Mouse (Mus musculus) midbrain, embryonic 15.5 days (tissue): ENCODE data around the gene Mprip. TPM values are rescaled to one million over a fixed set of nuclear protein-coding genes. Genes with fewer than 3 reads are reported as not detected.

ENCODE experiments used
- ATAC-seq: fragments of 200-750 bp; cut with Nextera tagmentation; replicated peaks from 2 replicates; pipeline ENCODE4 v1.8.0; 2017; ENCODE audit warnings: moderate TSS enrichment
- H3K27ac ChIP-seq: fragments of 300-500 bp; sonication (generic); 2 replicates; pipeline ENCODE4 v1.5.1; 2015; ENCODE audit warnings: mild to moderate bottlenecking, inconsistent platforms
- H3K27me3 ChIP-seq: fragments of 300-500 bp; sonication (generic); replicated peaks from 2 replicates; pipeline ENCODE4 v1.6.1; 2015; ENCODE audit warnings: inconsistent platforms
- H3K36me3 ChIP-seq: fragments of 300-500 bp; sonication (generic); replicated peaks from 2 replicates; pipeline ENCODE4 v1.6.1; 2015; ENCODE audit warnings: inconsistent platforms
- H3K4me1 ChIP-seq: fragments of 300-500 bp; sonication (generic); 2 replicates; pipeline ENCODE4 v1.6.1; 2015; ENCODE audit warnings: inconsistent platforms
- H3K4me2 ChIP-seq: fragments of 300-500 bp; sonication (generic); 2 replicates; pipeline ENCODE4 v1.6.1; 2015; ENCODE audit warnings: inconsistent platforms, mild to moderate bottlenecking, moderate library complexity
- H3K4me3 ChIP-seq: fragments of 300-500 bp; sonication (generic); 2 replicates; pipeline ENCODE4 v1.5.1; 2015; ENCODE audit warnings: mild to moderate bottlenecking, inconsistent platforms
- H3K9ac ChIP-seq: fragments of 300-500 bp; sonication (generic); 2 replicates; pipeline ENCODE4 v1.6.1; 2015; ENCODE audit warnings: mild to moderate bottlenecking, inconsistent platforms
- H3K9me3 ChIP-seq: fragments of 300-500 bp; sonication (generic); 2 replicates; pipeline ENCODE4 v1.6.1; 2016; ENCODE audit warnings: inconsistent platforms
- WGBS: fragments of 180-500 bp; shearing (Covaris S2); methylation state at CpG from one replicate; pipeline ENCODE4 v1.1.7; 2015; ENCODE audit warnings: mixed read lengths; 5-methylcytosine and 5-hydroxymethylcytosine counted together
- polyA plus RNA-seq: library from polyadenylated mRNA; unstranded; fragments of >200 nt; fragmentation: Nextera tagmentation; extraction: Ambion mirVana; gene quantifications from 2 replicates; pipeline ENCODE4 v1.2.1, GENCODE M21; 2015

Gene Mprip
- polyA plus RNA-seq, 1 experiment from 2014 or later, result 77.5 TPM

- H3K9me3 ChIP-seq, result no peaks in the 10 kb centered on the region
- no peak overlapping the region for H3K4me3 ChIP-seq
- H3K36me3 ChIP-seq, result peaks cover 63% of the 10 kb centered on the region
- ATAC-seq, result no peak
- H3K27me3 ChIP-seq, result no peaks in the 10 kb centered on the region
- no peak overlapping the region for H3K9ac ChIP-seq
- 94% methylated on average over 14 of the region's 14 CpGs for WGBS
- no peak overlapping the region for H3K27ac ChIP-seq
- peaks cover 6% of the 10 kb centered on the region for H3K4me1 ChIP-seq
- no peak overlapping the region for H3K4me2 ChIP-seq
Observed at GRCm38 (mm10) chr11:59803516-59803915, 142.4 kb downstream of the Mprip start.

- Histone ChIP-seq H3K27me3 (no peaks in the 10 kb centered on the region), H3K36me3 (peaks cover 52% of the 10 kb centered on the region), H3K4me1 (peaks cover 13% of the 10 kb centered on the region), H3K9ac (no peak overlapping the region), H3K27ac (no peak overlapping the region), H3K4me2 (no peak overlapping the region), H3K4me3 (no peak overlapping the region), H3K9me3 (no peaks in the 10 kb centered on the region)
- no peak for ATAC-seq
- WGBS, result 92% methylated on average over 22 of the region's 22 CpGs
Observed at GRCm38 (mm10) chr11:59804409-59805110, 143.5 kb downstream of the Mprip start.

DNA sequence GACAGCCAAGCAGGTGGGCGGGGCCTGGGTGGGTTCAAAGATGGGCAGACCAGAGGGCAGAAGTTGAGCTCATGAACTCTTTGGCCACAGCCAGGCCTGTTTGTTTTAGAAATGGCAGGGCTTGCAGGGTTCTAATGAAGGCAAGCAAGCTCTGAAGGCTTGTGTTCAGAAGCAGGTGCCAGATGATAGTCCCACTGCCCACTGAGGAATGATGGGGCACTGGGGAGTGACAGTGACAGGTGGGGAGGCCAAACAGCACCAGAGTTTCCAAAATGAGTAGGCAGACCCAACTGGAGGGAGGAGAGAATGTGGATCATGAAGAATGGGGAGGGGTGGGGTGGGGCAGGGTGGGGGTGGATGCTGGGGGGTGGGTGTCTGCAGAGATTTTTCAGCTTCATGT, 144.2 kb downstream of the Mprip start:
- no peak for ATAC-seq

DNA sequence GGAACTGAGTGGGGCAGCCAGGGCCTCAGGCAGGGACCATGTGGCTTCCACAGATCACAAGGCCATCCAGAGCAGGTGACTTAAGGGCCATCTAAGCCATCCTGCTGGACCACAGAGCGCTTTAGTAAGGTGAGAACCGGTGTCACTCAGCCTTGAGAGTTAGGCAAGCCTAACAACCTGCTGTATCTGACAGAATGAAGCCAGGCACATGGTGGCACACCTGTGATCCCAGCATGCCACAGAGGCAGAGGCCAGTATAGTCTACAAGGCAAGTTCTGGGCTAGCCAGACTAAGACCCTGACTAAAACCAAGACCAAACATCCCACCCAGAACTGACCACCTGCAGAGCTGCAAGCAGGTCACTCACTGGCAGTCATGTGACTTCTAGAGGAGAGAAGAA, 144.6 kb downstream of the Mprip start:
- Histone ChIP-seq H3K36me3 (peaks cover 42% of the 10 kb centered on the region), H3K4me2 (no peak overlapping the region), H3K9me3 (no peaks in the 10 kb centered on the region), H3K27me3 (no peaks in the 10 kb centered on the region), H3K4me3 (no peak overlapping the region), H3K4me1 (peaks cover 18% of the 10 kb centered on the region), H3K9ac (no peak overlapping the region), H3K27ac (no peak overlapping the region)
- 94% methylated on average over 2 of the region's 2 CpGs for WGBS
- no peak for ATAC-seq

More for the DNA sequence above, 144.2 kb downstream of the Mprip start:
- H3K4me2 ChIP-seq, result no peak overlapping the region
- H3K27ac ChIP-seq, result no peak overlapping the region
- H3K4me3 ChIP-seq, result no peak overlapping the region
- 93% methylated on average over 1 of the region's 1 CpGs for WGBS
- H3K9me3 ChIP-seq, result no peaks in the 10 kb centered on the region
- peaks cover 46% of the 10 kb centered on the region for H3K36me3 ChIP-seq
- no peak overlapping the region for H3K9ac ChIP-seq
- no peaks in the 10 kb centered on the region for H3K27me3 ChIP-seq
- H3K4me1 ChIP-seq, result peaks cover 14% of the 10 kb centered on the region

- H3K9me3 ChIP-seq, result no peaks in the 10 kb centered on the region
- H3K4me1 ChIP-seq, result peaks cover 21% of the 10 kb centered on the region
- no peak overlapping the region for H3K27ac ChIP-seq
- H3K36me3 ChIP-seq, result peaks cover 16% of the 10 kb centered on the region
- WGBS, result 67% methylated on average over 14 of the region's 14 CpGs
- no peaks in the 10 kb centered on the region for H3K27me3 ChIP-seq
- peak overlapping the region; percentile 80 for H3K4me2 ChIP-seq
- peak overlapping the region; percentile 89 for H3K4me3 ChIP-seq
- ATAC-seq, result no peak
- peak overlapping the region; percentile 90 for H3K9ac ChIP-seq
Observed at GRCm38 (mm10) chr11:59808170-59808960, 147.3 kb downstream of the Mprip start.

GRCm38 (mm10) chr11:59809071-59809669, 148.1 kb downstream of the Mprip start:
- ATAC-seq, result peak; percentile 7
- WGBS, result under 1% methylated on average over 15 of the region's 15 CpGs
- Histone ChIP-seq H3K4me2 (peak overlapping the region; percentile 80), H3K4me3 (peak overlapping the region; percentile 89), H3K36me3 (peaks cover 10% of the 10 kb centered on the region), H3K9me3 (no peaks in the 10 kb centered on the region), H3K27me3 (no peaks in the 10 kb centered on the region), H3K9ac (peak overlapping the region; percentile 90), H3K4me1 (peaks cover 21% of the 10 kb centered on the region), H3K27ac (peak overlapping the region; percentile 99)

GRCm38 (mm10) chr11:59809670-59810474, 148.8 kb downstream of the Mprip start, which contains the start of gene Flcn:
Flcn (minus strand) TSS chr11:59810016.
- Histone ChIP-seq H3K27ac (peak within 1 kb of the TSS; percentile 99), H3K36me3 (peaks cover 3% of the 10 kb centered on the region; the same call in 1 of the 2 replicates), H3K9ac (peak within 1 kb of the TSS; percentile 90), H3K4me1 (peaks cover 21% of the 10 kb centered on the region), H3K9me3 (no peaks in the 10 kb centered on the region), H3K27me3 (no peaks in the 10 kb centered on the region), H3K4me3 (peak within 1 kb of the TSS; percentile 89), H3K4me2 (peak within 1 kb of the TSS; percentile 80)
- WGBS, result under 1% methylated on average over 52 of the region's 52 CpGs
- ATAC-seq, result peak; percentile 97

DNA sequence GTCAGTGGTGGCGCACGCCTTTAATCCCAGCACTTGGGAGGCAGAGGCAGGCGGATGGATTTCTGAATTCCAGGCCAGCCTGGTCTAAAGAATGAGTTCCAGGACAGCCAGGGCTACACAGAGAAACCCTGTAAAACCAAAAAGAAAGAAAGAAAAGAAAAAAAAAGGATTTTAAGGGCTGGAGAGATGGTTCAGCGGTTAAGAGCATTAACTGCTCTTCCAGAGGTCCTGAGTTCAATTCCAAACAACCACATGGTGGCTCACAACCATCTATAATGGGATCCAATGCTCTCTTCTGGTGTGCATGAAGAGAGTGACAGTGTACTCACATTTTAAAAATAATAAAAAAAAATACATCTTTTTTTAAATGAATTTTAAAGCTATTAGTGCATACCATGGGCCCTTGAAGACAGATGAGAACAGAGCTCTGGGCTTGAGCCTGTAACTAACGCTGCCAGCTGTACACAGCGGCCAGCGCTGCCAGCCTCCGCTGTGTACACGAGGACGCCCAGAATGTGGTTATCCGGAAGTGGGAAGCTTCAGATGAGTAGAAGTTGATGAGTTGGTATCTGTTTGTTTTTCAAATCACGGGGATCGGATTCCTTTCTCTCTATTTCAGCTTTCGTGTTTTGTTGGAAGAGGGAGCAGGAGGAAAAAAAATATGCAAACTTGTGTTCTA, 149.5 kb downstream of the Mprip start:
- Histone ChIP-seq H3K4me1 (peaks cover 21% of the 10 kb centered on the region), H3K36me3 (0 out of 2 replicates have a peak, but pooled peaks cover 3% of the 10 kb centered on the region), H3K4me3 (peak overlapping the region; percentile 89), H3K27ac (peak overlapping the region; percentile 99), H3K9ac (peak overlapping the region; percentile 90), H3K9me3 (no peaks in the 10 kb centered on the region), H3K27me3 (no peaks in the 10 kb centered on the region), H3K4me2 (peak overlapping the region; percentile 80)
- WGBS, result 65% methylated on average over 14 of the region's 14 CpGs
- peak; percentile 14; the same call in 1 of the 2 replicates for ATAC-seq

DNA sequence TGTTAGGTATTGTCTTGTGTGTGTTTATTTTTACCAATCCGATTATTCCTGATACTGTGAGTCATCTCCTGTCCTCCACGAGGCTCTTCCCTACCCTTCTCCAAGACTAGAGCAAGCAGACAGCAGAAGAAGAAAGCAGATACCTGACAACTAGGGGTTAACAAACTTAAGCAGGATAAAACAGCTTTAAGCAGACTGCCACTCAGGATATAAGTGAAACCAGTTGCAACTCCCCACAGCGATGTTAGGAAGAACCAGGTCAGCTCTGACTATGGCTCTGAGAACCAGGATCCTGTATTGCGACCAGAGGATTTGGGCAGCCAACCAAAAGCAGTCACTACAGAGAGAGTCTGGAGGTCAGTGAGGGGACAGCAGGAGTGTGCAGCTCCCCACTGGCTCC, 150.1 kb downstream of the Mprip start:
- Histone ChIP-seq H3K4me3 (no peak overlapping the region), H3K9ac (no peak overlapping the region)
- 83% methylated on average over 4 of the region's 4 CpGs for WGBS

DNA sequence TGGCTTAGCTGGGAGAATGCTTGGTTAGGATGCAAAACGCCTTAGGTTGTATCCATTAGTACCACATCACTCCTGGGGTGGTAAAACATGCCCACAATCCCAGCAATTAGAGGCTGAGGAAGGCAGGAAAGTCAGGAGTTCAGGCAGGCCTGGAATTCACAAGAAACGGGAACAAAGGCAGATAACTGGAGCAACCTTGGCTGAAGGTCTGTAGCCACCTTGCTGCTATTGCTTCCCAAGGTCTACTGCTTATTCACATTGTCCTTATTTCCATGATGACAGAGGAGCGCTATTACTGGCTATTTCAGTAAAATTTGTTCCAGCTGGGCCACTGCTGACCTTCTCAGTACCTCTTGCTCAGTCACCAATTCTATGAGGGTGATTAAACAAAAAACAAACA, 152.2 kb downstream of the Mprip start:
- ATAC-seq, result no peak
- H3K4me3 ChIP-seq, result no peak overlapping the region
- H3K27ac ChIP-seq, result no peak overlapping the region
- no peaks in the 10 kb centered on the region for H3K27me3 ChIP-seq
- H3K9ac ChIP-seq, result no peak overlapping the region
- no peaks in the 10 kb centered on the region for H3K9me3 ChIP-seq
- 83% methylated on average over 3 of the region's 3 CpGs for WGBS
- H3K4me1 ChIP-seq, result peaks cover 17% of the 10 kb centered on the region
- peaks cover 18% of the 10 kb centered on the region for H3K36me3 ChIP-seq
- no peak overlapping the region for H3K4me2 ChIP-seq

More for the DNA sequence above, 150.1 kb downstream of the Mprip start:
- no peak for ATAC-seq
- H3K27me3 ChIP-seq, result no peaks in the 10 kb centered on the region
- H3K36me3 ChIP-seq, result 0 out of 2 replicates have a peak, but pooled peaks cover 3% of the 10 kb centered on the region
- H3K27ac ChIP-seq, result no peak overlapping the region
- H3K9me3 ChIP-seq, result no peaks in the 10 kb centered on the region
- H3K4me1 ChIP-seq, result peaks cover 21% of the 10 kb centered on the region
- no peak overlapping the region for H3K4me2 ChIP-seq

- WGBS, result 76% methylated on average over 1 of the region's 1 CpGs
- no peak for ATAC-seq
- Histone ChIP-seq H3K9ac (no peak overlapping the region), H3K27ac (no peak overlapping the region), H3K4me2 (no peak overlapping the region), H3K4me3 (no peak overlapping the region), H3K36me3 (peaks cover 28% of the 10 kb centered on the region), H3K27me3 (no peaks in the 10 kb centered on the region), H3K4me1 (0 out of 2 replicates have a peak, but pooled peaks cover 7% of the 10 kb centered on the region), H3K9me3 (no peaks in the 10 kb centered on the region)
Observed at GRCm38 (mm10) chr11:59814311-59814710, 153.2 kb downstream of the Mprip start.
